ENCODE assay signal across 13 mouse cellular contexts in the genomic region with DNA sequence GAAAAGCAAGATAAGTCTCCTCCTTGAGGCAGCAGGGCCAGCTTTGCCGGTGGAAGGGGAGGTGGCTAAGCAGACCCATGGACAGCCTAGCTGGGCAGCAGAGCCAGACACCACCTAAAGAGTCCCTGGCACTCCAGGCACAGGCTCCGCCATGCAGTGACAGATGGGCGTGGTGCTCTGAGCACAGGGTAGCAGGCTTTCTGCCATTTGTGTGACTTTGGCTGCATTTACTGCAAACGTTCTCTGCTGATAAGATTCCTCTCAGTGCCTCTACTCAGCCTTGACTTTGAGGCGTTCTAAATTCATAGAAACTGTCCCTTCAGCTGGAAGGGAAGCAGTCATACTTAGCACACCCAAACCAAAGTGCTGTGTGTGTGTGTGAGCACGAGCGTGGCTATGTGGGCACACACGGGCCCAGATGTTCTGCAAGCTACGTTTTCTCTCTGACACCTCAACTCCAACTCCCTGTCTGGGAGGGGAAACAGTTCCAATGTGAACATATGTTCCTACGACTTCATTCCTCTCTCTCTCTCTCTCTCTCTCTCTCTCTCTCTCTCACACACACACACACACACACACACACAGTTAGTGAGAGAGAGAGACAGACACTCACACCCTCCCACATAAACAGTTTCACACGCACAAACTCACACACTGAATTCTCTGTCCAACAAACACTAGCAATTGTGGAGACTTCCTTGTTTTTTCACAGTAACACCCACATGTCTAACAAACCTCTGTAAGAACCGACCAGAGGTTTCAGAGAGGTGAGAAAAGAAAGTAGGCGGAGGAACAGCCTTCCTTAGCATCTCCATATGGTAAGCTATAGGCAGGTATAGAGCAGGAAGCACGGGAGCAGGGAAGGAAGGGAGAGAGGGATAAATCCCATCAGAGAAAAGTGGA. TPM values are rescaled to one million over a fixed set of nuclear protein-coding genes. Genes with fewer than 3 reads are reported as not detected.
DNase-seq lines count a peak whose midpoint lies in the region; ATAC-seq and TF ChIP-seq lines count a peak whose summit lies in the region.
"Had no signal": no experiment of that assay in that cellular context is flagged by ENCODE, and none has a peak within 500 bp of the region (broad histone marks: within the 10 kb centered on the region; RNA-seq: fewer than 3 reads in every experiment).

No protein-coding gene starts in this region.

- no peak for TF ChIP-seq CTCF in layer of hippocampus, adult 2 months (conservative IDR thresholded peaks at IDR 0.05)

- no peak overlapping the region for H3K4me3 ChIP-seq in layer of hippocampus, adult 2 months
- H3K4me3 ChIP-seq in hindbrain, embryonic 16.5 days (ENCODE audit: low read length), result no peak overlapping the region
- H3K4me3 ChIP-seq: hindbrain, embryonic 13.5 days; megakaryocyte, embryonic 14.5 days had no signal

- H3K36me3 ChIP-seq in hindbrain, embryonic 16.5 days (ENCODE audit: control insufficient read depth, insufficient read depth, low read length), result peaks cover 12% of the 10 kb centered on the region; the same call in 1 of the 2 replicates

- peak in 1 of 2 experiments; percentile 28 for DNase-seq in layer of hippocampus, adult 2 months (ENCODE audit: low spot score in 2 of 2)
- no peak for DNase-seq in layer of hippocampus, adult 9-10 months (ENCODE audit: low spot score)
- peak; percentile 36 for DNase-seq in cerebellum, adult 9-10 months
- DNase-seq in heart, adult 8-10 months (ENCODE audit: low spot score), result peak; percentile 35
- DNase-seq in left cerebral cortex, postnatal 4 days, result peak; percentile 73
- no peak for DNase-seq in gastrocnemius, postnatal 36 days
- DNase-seq in adrenal gland, postnatal 4 days (ENCODE audit: low spot score in 2 of 2), result no peak
- DNase-seq: thymus, postnatal 4 days had no signal

- intact Hi-C loops in left cerebral cortex, postnatal 4 days (cut with DNase I), result no loop called here
- intact Hi-C loops in gastrocnemius, postnatal 36 days (cut with DNase I), result no loop called here

- no peak overlapping the region for H3K4me2 ChIP-seq in hindbrain, embryonic 16.5 days (ENCODE audit: low read length)
- H3K4me2 ChIP-seq: hindbrain, embryonic 13.5 days had no signal

- H3K9me3 ChIP-seq in hindbrain, embryonic 16.5 days (ENCODE audit: control insufficient read depth, low read length), result no peaks in the 10 kb centered on the region
- H3K9me3 ChIP-seq: hindbrain, embryonic 13.5 days had no signal

- H3K9ac ChIP-seq in hindbrain, embryonic 16.5 days (ENCODE audit: low read depth, low read length), result no peak overlapping the region

- peak overlapping the region; percentile 46; the same call in 1 of the 2 replicates for H3K27ac ChIP-seq in layer of hippocampus, adult 2 months
- H3K27ac ChIP-seq in hindbrain, embryonic 16.5 days (ENCODE audit: low read depth, low read length), result no peak overlapping the region
- H3K27ac ChIP-seq: hindbrain, embryonic 13.5 days had no signal

- ATAC-seq in hindbrain, embryonic 16.5 days, result no peak
- ATAC-seq: activated CD4-positive, CD25-positive, alpha-beta regulatory T cell, adult 4 months had no signal

- H3K4me1 ChIP-seq in hindbrain, embryonic 16.5 days (ENCODE audit: control insufficient read depth, insufficient read depth, low read depth, low read length), result peaks cover 33% of the 10 kb centered on the region

- WGBS in hindbrain, embryonic 16.5 days, result 72% methylated on average over 14 of the region's 14 CpGs

- no peaks in the 10 kb centered on the region for H3K27me3 ChIP-seq in hindbrain, embryonic 16.5 days (replicated peaks; ENCODE audit: control insufficient read depth, insufficient read depth, low read length)
- H3K27me3 ChIP-seq: hindbrain, embryonic 13.5 days had no signal

RNA-seq across cellular contexts. Expression of gene Vash2, which starts 7.1 kb away (rescaled TPM):
- total RNA-seq in layer of hippocampus, adult 2 months (2021), result 1 to 10 TPM; 1.6 to 1.7 TPM
- 1 to 10 TPM in 1 of 4 experiments, under 1 TPM in 3; 0.08 to 1.0 (median 0.27) TPM for total RNA-seq in heart, adult 8-10 months (2022)
- total RNA-seq in left cerebral cortex, postnatal 4 days (2021), result 10 to 100 TPM; 63.8 to 72.2 TPM
- polyA plus RNA-seq in hindbrain, embryonic 16.5 days (2015; fragmentation: Nextera tagmentation; extraction: Ambion mirVana), result 76.5 and 84.2 TPM in 2 replicates
- under 1 TPM; 0.37 to 0.56 TPM for total RNA-seq in gastrocnemius, postnatal 36 days (2021)
- total RNA-seq in adrenal gland, postnatal 4 days (2021), result 1 to 10 TPM; 5.6 to 5.9 TPM
- polyA plus RNA-seq: liver, adult 2 months had no signal

RNA-seq across cellular contexts. Expression of gene Angel2, which starts 47.0 kb away (rescaled TPM):
- total RNA-seq in layer of hippocampus, adult 2 months (2021), result 10 to 100 TPM; 53.1 to 60.0 TPM
- total RNA-seq in heart, adult 8-10 months (2022), result 10 to 100 TPM; 24.0 to 30.2 (median 26.4) TPM
- total RNA-seq in left cerebral cortex, postnatal 4 days (2021), result 10 to 100 TPM; 58.2 to 60.0 TPM
- 41.4 and 41.8 TPM in 2 replicates for polyA plus RNA-seq in hindbrain, embryonic 16.5 days (2015; fragmentation: Nextera tagmentation; extraction: Ambion mirVana)
- total RNA-seq in gastrocnemius, postnatal 36 days (2021), result 10 to 100 TPM; 23.1 to 25.1 TPM
- 10 to 100 TPM; 51.9 to 54.6 TPM for total RNA-seq in adrenal gland, postnatal 4 days (2021)

RNA-seq across cellular contexts. Expression of gene Flvcr1, which starts 54.0 kb away (rescaled TPM):
- 10 to 100 TPM; 16.9 to 18.9 TPM for total RNA-seq in layer of hippocampus, adult 2 months (2021)
- total RNA-seq in heart, adult 8-10 months (2022), result 1 to 10 TPM; 3.5 to 6.5 (median 4.0) TPM
- total RNA-seq in left cerebral cortex, postnatal 4 days (2021), result 10 to 100 TPM; 27.0 to 27.6 TPM
- 8.5 and 8.6 TPM in 2 replicates for polyA plus RNA-seq in hindbrain, embryonic 16.5 days (2015; fragmentation: Nextera tagmentation; extraction: Ambion mirVana)
- total RNA-seq in gastrocnemius, postnatal 36 days (2021), result 10 to 100 TPM; 12.5 to 20.2 TPM
- total RNA-seq in adrenal gland, postnatal 4 days (2021), result 10 to 100 TPM; 16.7 to 19.6 TPM

Comparison
In these comparisons a context has a peak if more than half of its experiments do, and no peak if none do; other contexts are left out.
1. DNase-seq: peak in cerebellum, adult 9-10 months (single experiment), heart, adult 8-10 months (single experiment) and left cerebral cortex, postnatal 4 days (single experiment); none in layer of hippocampus, adult 9-10 months (single experiment), gastrocnemius, postnatal 36 days (0 of 2) and adrenal gland, postnatal 4 days (0 of 2).
2. RNA of gene Vash2, which starts 7.1 kb away (total RNA-seq): 63.8 to 72.2 TPM in left cerebral cortex, postnatal 4 days; 5.6 to 5.9 TPM in adrenal gland, postnatal 4 days, 1.6 to 1.7 TPM in layer of hippocampus, adult 2 months, 0.37 to 0.56 TPM in gastrocnemius, postnatal 36 days and 0.08 to 1.0 TPM in heart, adult 8-10 months; every median in the first group is over 4 times any median in the second.